Comparison of ENCODE assay signal across 8 mouse cellular contexts in genomic region chr5:136840036-136840435, GRCm38 (mm10). TPM values are rescaled to one million over a fixed set of nuclear protein-coding genes. Genes with fewer than 3 reads are reported as not detected.
DNase-seq lines count a peak whose midpoint lies in the region; ATAC-seq lines count a peak whose summit lies in the region.

No protein-coding gene starts in this region.

- H3K9me3 ChIP-seq in limb, embryonic 11.5 days (ENCODE audit: control insufficient read depth, low read length): no peaks in the 10 kb centered on the region; the same call in 1 of the 2 replicates

- no peak overlapping the region for H3K4me2 ChIP-seq in limb, embryonic 11.5 days (ENCODE audit: low read depth, severe bottlenecking)

- no peak for ATAC-seq in limb, embryonic 11.5 days (ENCODE audit: insufficient number of reproducible peaks, low FRiP score, low TSS enrichment, low read depth)
- no peak for ATAC-seq in inflammation-experienced regulatory T-cells, adult 6 months

- H3K9ac ChIP-seq in limb, embryonic 11.5 days (ENCODE audit: low read length): no peak overlapping the region

- H3K4me3 ChIP-seq in limb, embryonic 11.5 days (ENCODE audit: low read depth, low read length): no peak overlapping the region

- no peaks in the 10 kb centered on the region for H3K27me3 ChIP-seq in limb, embryonic 11.5 days (ENCODE audit: control insufficient read depth, insufficient read depth, low read length)

- H3K27ac ChIP-seq in limb, embryonic 11.5 days (replicated peaks; ENCODE audit: low read depth, low read length): no peak overlapping the region

- DNase-seq in left cerebral cortex, adult 18-20 months (ENCODE audit: low spot score in 2 of 2): peak; percentile 32 to 35
- DNase-seq in left cerebral cortex, adult 11 months (ENCODE audit: low spot score): no peak
- DNase-seq in NIH3T3 (ENCODE audit: low read depth): peak; percentile 46
- peak; percentile 91 for DNase-seq in embryo, embryonic 10 days (ENCODE audit: low spot score)
- DNase-seq in heart, postnatal 4 days: peak; percentile 76
- peak; percentile 89 for DNase-seq in limb, embryonic 11.5 days (ENCODE audit: low spot score)
- DNase-seq in right cerebral cortex, postnatal 4 days: peak; percentile 63

- peaks cover 9% of the 10 kb centered on the region for H3K36me3 ChIP-seq in limb, embryonic 11.5 days (ENCODE audit: control insufficient read depth, insufficient read depth, low read length)

- peaks cover 9% of the 10 kb centered on the region for H3K4me1 ChIP-seq in limb, embryonic 11.5 days (ENCODE audit: control insufficient read depth, insufficient read depth, low read length)

- WGBS in limb, embryonic 11.5 days: 9% methylated on average over 8 of the region's 8 CpGs

RNA-seq across cellular contexts. Expression of gene Col26a1, which starts 43.0 kb away (rescaled TPM):
- 1 to 10 TPM; 7.3 to 8.8 TPM for total RNA-seq in left cerebral cortex, adult 18-20 months (2021)
- 10 to 100 TPM; 10.7 to 11.4 TPM for total RNA-seq in heart, postnatal 4 days (2021)
- 68.2 and 69.0 TPM in 2 replicates for polyA plus RNA-seq in limb, embryonic 11.5 days (2014; fragmentation: Nextera tagmentation; extraction: Ambion mirVana)
- polyA plus RNA-seq in inflammation-experienced regulatory T-cells, adult 6 months (2017; shearing (Covaris generic)): not detected
